Mouse (Mus musculus) midbrain, embryonic 10.5 days (tissue): ENCODE data around the gene Klc4. TPM values are rescaled to one million over a fixed set of nuclear protein-coding genes. Genes with fewer than 3 reads are reported as not detected.

Experiments used
- DNase-seq: peaks from one replicate; pipeline ENCODE4 v3.0.0-alpha.2; 2017; ENCODE audit warnings: low spot score
- H3K27ac ChIP-seq: fragments of 300-500 bp; sonication (generic); replicated peaks from 2 replicates; pipeline ENCODE4 v1.5.1; 2016; ENCODE audit warnings: mild to moderate bottlenecking
- H3K27me3 ChIP-seq: fragments of 300-500 bp; sonication (generic); 2 replicates; pipeline ENCODE4 v1.6.1; 2016; ENCODE audit warnings: low read depth, mild to moderate bottlenecking; ENCODE audit not compliant: poor library complexity, severe bottlenecking
- H3K36me3 ChIP-seq: fragments of 300-500 bp; sonication (generic); 2 replicates; pipeline ENCODE4 v1.6.1; 2016; ENCODE audit warnings: mild to moderate bottlenecking, moderate library complexity
- H3K4me1 ChIP-seq: fragments of 300-500 bp; sonication (generic); 2 replicates; pipeline ENCODE4 v1.6.1; 2016
- H3K4me3 ChIP-seq: fragments of 300-500 bp; sonication (generic); 2 replicates; pipeline ENCODE4 v1.5.1; 2016; ENCODE audit warnings: mild to moderate bottlenecking, moderate library complexity
- H3K9me3 ChIP-seq: fragments of 300-500 bp; sonication (generic); replicated peaks from 2 replicates; pipeline ENCODE4 v1.6.1; 2016; ENCODE audit warnings: mild to moderate bottlenecking
- WGBS: fragments of 180-500 bp; shearing (Covaris S2); methylation state at CpG from one replicate; pipeline ENCODE4 v1.1.7; 2016; 5-methylcytosine and 5-hydroxymethylcytosine counted together
- polyA plus RNA-seq: library from polyadenylated mRNA; unstranded; fragments of >200 nt; fragmentation: Nextera tagmentation; extraction: Ambion mirVana; gene quantifications from 2 replicates; pipeline ENCODE4 v1.2.1, GENCODE M21; 2016

Gene Klc4
- polyA plus RNA-seq, 1 experiment from 2014 or later, result 33.0 TPM

- Histone ChIP-seq H3K4me3 (no peak overlapping the region), H3K4me1 (peaks cover 11% of the 10 kb centered on the region), H3K27me3 (no peaks in the 10 kb centered on the region), H3K27ac (no peak overlapping the region), H3K36me3 (peaks cover 66% of the 10 kb centered on the region), H3K9me3 (no peaks in the 10 kb centered on the region)
- 91% methylated on average over 7 of the region's 7 CpGs for WGBS
- DNase-seq, result no peak
These were observed 55.4 kb downstream of the Klc4 start for GRCm38 (mm10) chr17:46590439-46590838.

GRCm38 (mm10) chr17:46589635-46590314 lies 56.0 kb downstream of the Klc4 start:
- 94% methylated on average over 16 of the region's 16 CpGs for WGBS
- DNase-seq, result no peak
- Histone ChIP-seq H3K4me3 (no peak overlapping the region), H3K27me3 (no peaks in the 10 kb centered on the region), H3K27ac (no peak overlapping the region), H3K9me3 (no peaks in the 10 kb centered on the region), H3K4me1 (peaks cover 4% of the 10 kb centered on the region), H3K36me3 (peaks cover 72% of the 10 kb centered on the region)

- Histone ChIP-seq H3K27me3 (no peaks in the 10 kb centered on the region), H3K4me1 (no peaks in the 10 kb centered on the region), H3K36me3 (peaks cover 76% of the 10 kb centered on the region), H3K4me3 (no peak overlapping the region), H3K27ac (no peak overlapping the region), H3K9me3 (no peaks in the 10 kb centered on the region)
- no peak for DNase-seq
- WGBS, result 94% methylated on average over 6 of the region's 6 CpGs
These were observed 56.9 kb downstream of the Klc4 start for GRCm38 (mm10) chr17:46588913-46589312.

- Histone ChIP-seq H3K4me1 (no peaks in the 10 kb centered on the region), H3K27me3 (no peaks in the 10 kb centered on the region), H3K27ac (no peak overlapping the region), H3K4me3 (no peak overlapping the region), H3K9me3 (no peaks in the 10 kb centered on the region), H3K36me3 (peaks cover 76% of the 10 kb centered on the region)
- 86% methylated on average over 9 of the region's 9 CpGs for WGBS
- DNase-seq, result no peak
These were observed 57.6 kb downstream of the Klc4 start for GRCm38 (mm10) chr17:46588173-46588572.

GRCm38 (mm10) chr17:46586327-46586726 lies 59.5 kb downstream of the Klc4 start:
- no peak for DNase-seq
- Histone ChIP-seq H3K4me1 (no peaks in the 10 kb centered on the region), H3K27me3 (no peaks in the 10 kb centered on the region), H3K27ac (no peak overlapping the region), H3K36me3 (peaks cover 85% of the 10 kb centered on the region), H3K4me3 (no peak overlapping the region), H3K9me3 (no peaks in the 10 kb centered on the region)
- 96% methylated on average over 8 of the region's 8 CpGs for WGBS

Other genes starting within 250 kb of the Klc4 start
- gene Crip3, start 217.1 kb downstream of the Klc4 start, polyA plus RNA-seq, result 0.72 and 0.85 TPM in 2 replicates
- not detected in 2 replicates for gene Slc22a7, start 207.6 kb downstream of the Klc4 start, polyA plus RNA-seq
- 0.81 and 1.8 TPM in 2 replicates for gene Ttbk1, start 158.3 kb downstream of the Klc4 start, polyA plus RNA-seq
- gene Dnph1, start 149.3 kb downstream of the Klc4 start, polyA plus RNA-seq, result 85.2 and 98.4 TPM in 2 replicates
- 4.4 and 6.3 TPM in 2 replicates for gene Cul9, start 99.6 kb downstream of the Klc4 start, polyA plus RNA-seq
- gene Srf, start 89.8 kb downstream of the Klc4 start, polyA plus RNA-seq, result 5.0 and 6.5 TPM in 2 replicates
- 65.3 and 68.4 TPM in 2 replicates for gene Ptk7, start 16.5 kb downstream of the Klc4 start, polyA plus RNA-seq
- gene Mrpl2, start 207 bp upstream of the Klc4 start, polyA plus RNA-seq, result 126 and 129 TPM in 2 replicates
- gene Cul7, start 4.3 kb upstream of the Klc4 start, polyA plus RNA-seq, result 37.4 and 45.1 TPM in 2 replicates
- 69.4 and 69.6 TPM in 2 replicates for gene Rrp36, start 28.3 kb upstream of the Klc4 start, polyA plus RNA-seq
- gene Mea1, start 32.8 kb upstream of the Klc4 start, polyA plus RNA-seq, result 178 and 180 TPM in 2 replicates
- 126 and 128 TPM in 2 replicates for gene Klhdc3, start 34.9 kb upstream of the Klc4 start, polyA plus RNA-seq
- gene Ppp2r5d, start 59.1 kb upstream of the Klc4 start, polyA plus RNA-seq, result 140 and 146 TPM in 2 replicates
- gene Pex6, start 65.4 kb upstream of the Klc4 start, polyA plus RNA-seq, result 20.5 and 20.8 TPM in 2 replicates
- gene Gnmt, start 83.1 kb upstream of the Klc4 start, polyA plus RNA-seq, result 0.35 and 0.62 TPM in 2 replicates
- gene Cnpy3, start 106.2 kb upstream of the Klc4 start, polyA plus RNA-seq, result 69.5 and 75.0 TPM in 2 replicates
- 0.53 and 0.55 TPM in 2 replicates for gene Ptcra, start 117.7 kb upstream of the Klc4 start, polyA plus RNA-seq
- gene 2310039H08Rik, start 126.6 kb upstream of the Klc4 start, polyA plus RNA-seq, result 63.2 and 65.2 TPM in 2 replicates
- 197 and 219 TPM in 2 replicates for gene Rpl7l1, start 136.7 kb upstream of the Klc4 start, polyA plus RNA-seq
- 3.1 and 4.4 TPM in 2 replicates for gene Bicral, start 212.5 kb upstream of the Klc4 start, polyA plus RNA-seq
- 55.9 and 57.7 TPM in 2 replicates for gene Tbcc, start 244.7 kb upstream of the Klc4 start, polyA plus RNA-seq